Mouse (Mus musculus) layer of hippocampus, adult 18-20 months (tissue): ENCODE results near the gene Timeless. TPM values are rescaled to one million over a fixed set of nuclear protein-coding genes. Genes with fewer than 3 reads are reported as not detected.
A peak's percentile ranks its signal among the peaks of the same experiment; 100 is the strongest.
"Not testable (repeated sequence)": the region's sequence is repeated elsewhere in the genome, so short reads cannot be mapped to it uniquely, and the experiment has no call there.

Experiments
- DNase-seq, 2 experiments: peaks; one replicate each; pipeline ENCODE4 v3.0.0; 2022; ENCODE audit warnings: low spot score in 2 of 2
- long read RNA-seq: library from polyadenylated mRNA; stranded (forward); transcript quantifications from one replicate; pipeline ENCODE4 v2.0.0, GENCODE M21; 2021
- total RNA-seq, 2 experiments: library from RNA; stranded (reverse); gene quantifications; 2 replicates each; pipeline ENCODE4 v1.2.3; 2021

Timeless gene
- 1 to 10 TPM; 4.1 to 4.6 TPM for total RNA-seq
- long read RNA-seq, full-length matches to known transcripts = 4 of 6 reads
- long read RNA-seq, partial matches to known transcripts = 1 of 6 reads
- long read RNA-seq, other reads (novel, unspliced or antisense) = 1 of 6 reads

- peak; percentile 79 to 84 for DNase-seq
Measured at GRCm38 (mm10) chr10:128231697-128232419, at the start of gene Timeless. TSS of gene Timeless (plus strand) at chr10:128232065.

- no peak for DNase-seq
Measured at GRCm38 (mm10) chr10:128184296-128184695, 47.6 kb upstream of the Timeless start.

- no peak for DNase-seq
Measured at GRCm38 (mm10) chr10:128185277-128185940, 46.5 kb upstream of the Timeless start.

GRCm38 (mm10) chr10:128185959-128186358 is 45.9 kb upstream of the Timeless start:
- DNase-seq = peak; percentile 46 to 83

GRCm38 (mm10) chr10:128187181-128187605 is 44.7 kb upstream of the Timeless start:
- no peak for DNase-seq

DNA sequence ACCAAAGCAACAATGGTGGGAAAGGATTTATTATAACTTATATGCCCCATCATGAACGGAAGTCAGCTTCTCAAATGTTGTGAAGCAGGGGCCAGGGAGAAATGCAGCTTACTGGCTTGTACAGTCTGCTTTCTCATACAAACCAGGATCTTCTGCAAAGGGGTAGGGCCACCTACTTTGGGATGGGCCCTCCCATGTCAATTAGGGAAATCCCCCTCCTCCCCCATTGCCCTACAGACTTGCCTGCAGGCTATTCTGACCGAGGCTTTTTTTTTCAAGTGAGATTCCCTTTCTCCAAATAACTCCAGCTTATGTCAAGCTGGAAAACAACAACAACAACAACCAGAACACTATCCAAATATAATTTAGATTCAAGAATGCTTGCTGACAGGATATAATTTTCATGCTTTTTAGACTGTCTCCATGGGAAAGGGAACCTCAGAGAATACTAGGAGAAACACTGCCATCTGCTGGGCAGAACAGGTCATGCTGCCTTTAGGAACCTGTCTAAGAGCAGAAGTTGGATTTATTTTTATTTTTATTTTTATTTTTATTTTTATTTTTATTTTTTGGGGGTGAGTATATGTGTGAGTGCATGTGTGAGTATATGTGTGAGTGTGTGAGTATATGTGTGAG is 43.5 kb upstream of the Timeless start:
- DNase-seq = peak; percentile 30 to 91

GRCm38 (mm10) chr10:128191472-128191871 is 40.4 kb upstream of the Timeless start:
- no peak for DNase-seq

- not testable (repeated sequence) for DNase-seq
Measured at GRCm38 (mm10) chr10:128192030-128192766, 39.7 kb upstream of the Timeless start.

- no peak for DNase-seq
Measured at GRCm38 (mm10) chr10:128193113-128193512, 38.8 kb upstream of the Timeless start.

- DNase-seq = peak; percentile 96 to 98
Measured at GRCm38 (mm10) chr10:128194024-128194550, 37.8 kb upstream of the Timeless start, which contains the start of gene Gls2. TSS of gene Gls2 (plus strand) at chr10:128194457.

GRCm38 (mm10) chr10:128194551-128195461 is 37.1 kb upstream of the Timeless start:
- DNase-seq = peak; percentile 29 to 57

DNA sequence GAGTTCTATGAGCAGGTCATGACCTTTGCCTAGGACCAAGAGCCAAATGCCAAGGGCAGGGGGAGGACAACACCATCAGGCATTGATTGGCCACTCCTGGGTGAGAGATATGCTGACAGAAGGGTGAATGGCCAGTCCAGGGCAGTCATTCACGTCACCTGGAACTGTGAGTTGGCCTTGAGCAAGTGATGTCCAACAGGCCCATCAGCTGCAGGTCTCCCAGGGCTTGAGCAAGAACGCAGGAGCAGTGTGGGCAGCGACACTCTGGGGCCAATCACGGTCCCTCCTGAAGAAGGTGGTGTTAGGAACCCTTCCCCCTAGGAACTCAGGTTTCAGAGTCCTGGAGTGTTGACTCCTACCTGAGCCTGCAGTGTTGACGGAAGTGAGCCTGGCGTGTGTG is 30.0 kb upstream of the Timeless start:
- no peak for DNase-seq

GRCm38 (mm10) chr10:128204941-128205340 is 26.9 kb upstream of the Timeless start:
- no peak for DNase-seq

GRCm38 (mm10) chr10:128208326-128208725 is 23.5 kb upstream of the Timeless start:
- DNase-seq = peak; percentile 24 to 58

- DNase-seq = no peak
Measured at GRCm38 (mm10) chr10:128209311-128210009, 22.4 kb upstream of the Timeless start.

- DNase-seq = no peak
Measured at GRCm38 (mm10) chr10:128210131-128210530, 21.7 kb upstream of the Timeless start.

DNA sequence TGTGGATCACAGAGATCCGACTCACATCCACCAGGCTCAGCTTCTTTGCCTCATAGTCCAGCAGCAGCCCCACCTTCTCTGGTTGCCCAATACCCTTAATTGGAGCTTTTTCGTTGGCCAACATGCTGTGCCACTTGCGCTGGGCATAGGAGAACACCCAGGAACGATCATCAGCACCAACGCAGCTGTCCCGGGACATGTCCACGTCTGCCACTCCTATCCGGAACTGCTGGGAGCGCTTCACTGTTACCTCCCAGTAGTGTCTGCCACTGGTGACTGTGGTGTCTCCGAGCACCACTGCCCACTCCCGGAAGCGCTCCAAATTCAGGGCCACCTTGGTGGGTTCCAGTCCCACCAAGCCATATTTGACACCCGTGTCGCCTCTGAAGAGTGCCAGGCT is 20.9 kb upstream of the Timeless start:
- DNase-seq = no peak

DNA sequence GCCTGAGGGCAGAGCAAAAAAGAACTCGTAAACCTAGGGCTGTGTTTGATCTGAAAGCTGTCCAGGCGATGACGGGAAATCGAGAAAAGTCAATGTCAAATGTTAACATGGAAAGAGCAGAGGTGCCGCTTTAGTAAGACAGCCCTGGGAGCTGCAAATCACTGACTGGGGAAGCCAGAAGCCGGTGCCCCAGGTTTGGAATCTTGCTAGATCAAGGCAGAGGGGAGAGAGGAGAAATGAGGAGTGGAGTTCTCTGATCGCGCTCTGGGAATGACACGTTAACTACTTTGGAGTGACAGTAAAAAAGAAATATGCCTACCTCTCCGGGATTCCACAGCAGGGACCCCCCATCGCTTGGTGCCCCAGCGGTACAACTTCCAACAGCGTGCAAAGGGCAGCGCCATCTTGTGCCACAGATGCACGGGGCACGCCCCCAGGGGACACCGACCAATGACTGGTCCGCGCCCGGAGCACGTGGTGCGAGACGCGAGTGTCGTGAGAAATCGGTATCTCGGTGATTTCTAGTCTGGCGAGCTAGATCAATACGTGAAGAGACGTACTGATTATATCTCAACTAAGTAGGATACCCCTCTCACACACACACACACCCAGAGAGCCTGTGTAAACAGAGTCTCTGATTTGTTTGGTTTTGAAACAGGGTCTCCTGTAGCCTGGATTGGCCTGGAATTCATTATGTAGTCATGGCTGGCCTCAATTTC is 20.3 kb upstream of the Timeless start, which contains the start of gene Spryd4:
Gene Spryd4, minus strand, starts transcription at position 418 of the 719 bp plus-strand sequence.
- peak; percentile 85 to 95 for DNase-seq
